Mouse (Mus musculus) CH12.LX (cell line): ENCODE measurements around the gene Gm20388.

Source experiments
- CHD2 ChIP-seq: IDR thresholded peaks from 2 replicates; pipeline ENCODE4 v1.6.1; 2011; ENCODE audit warnings: low read length, improper control_type of control experiment
- CTCF ChIP-seq, 2 experiments: IDR thresholded peaks in 1 of 2; conservative IDR thresholded peaks in 1 of 2; 2 replicates each; pipeline ENCODE4 v1.5.1; 2011 to 2012; ENCODE audit warnings: low read depth in 2 of 2, low read length in 2 of 2, improper control_type of control experiment in 1 of 2, inconsistent platforms in 1 of 2, mild to moderate bottlenecking in 1 of 2, moderate library complexity in 1 of 2
- E2F4 ChIP-seq: IDR thresholded peaks from 2 replicates; pipeline ENCODE4 v1.6.1; 2011; ENCODE audit warnings: low read depth, low read length, improper control_type of control experiment; ENCODE audit not compliant: insufficient replicate concordance
- ETS1 ChIP-seq: conservative IDR thresholded peaks from 2 replicates; pipeline ENCODE4 v1.6.1; 2012; ENCODE audit warnings: low read depth, mild to moderate bottlenecking, inconsistent platforms, low read length, improper control_type of control experiment, moderate library complexity
- MAFK ChIP-seq: IDR thresholded peaks from 2 replicates; pipeline ENCODE4 v1.6.1; 2011; ENCODE audit warnings: low read length, improper control_type of control experiment; ENCODE audit not compliant: insufficient replicate concordance
- NELFE ChIP-seq: IDR thresholded peaks from 2 replicates; pipeline ENCODE4 v1.6.1; 2011; ENCODE audit warnings: low read depth, low read length, improper control_type of control experiment
- POLR2A ChIP-seq: IDR thresholded peaks from 2 replicates; pipeline ENCODE4 v1.6.1; 2011; ENCODE audit warnings: low read depth, mild to moderate bottlenecking, improper control_type of control experiment, low read length
- POLR2AphosphoS2 ChIP-seq: IDR thresholded peaks from 2 replicates; pipeline ENCODE4 v1.6.1; 2011; ENCODE audit warnings: low read depth, low read length, improper control_type of control experiment
- RCOR1 ChIP-seq: conservative IDR thresholded peaks from 2 replicates; pipeline ENCODE4 v1.6.1; 2012; ENCODE audit warnings: low read depth, mild to moderate bottlenecking, inconsistent platforms, low read length, improper control_type of control experiment
- SIN3A ChIP-seq: IDR thresholded peaks from 2 replicates; pipeline ENCODE4 v1.6.1; 2012; ENCODE audit warnings: low read length, improper control_type of control experiment, inconsistent platforms
- TBP ChIP-seq: conservative IDR thresholded peaks from 2 replicates; pipeline ENCODE4 v1.6.1; 2011; ENCODE audit warnings: low read depth, low read length, improper control_type of control experiment

GRCm38 (mm10) chr8:120018379-120018778 is 107.7 kb downstream of the Gm20388 start:
- no peak for TF ChIP-seq CTCF (conservative IDR thresholded peaks at IDR 0.05 in 1 of 2, IDR thresholded peaks at IDR 0.05 in 1 of 2; ENCODE audit: low read depth in 2 of 2, low read length in 2 of 2)
- no peak for TF ChIP-seq TBP
- TF ChIP-seq POLR2A = no peak
- TF ChIP-seq NELFE = no peak
- TF ChIP-seq SIN3A = no peak
- no peak for TF ChIP-seq E2F4
- TF ChIP-seq ETS1 = no peak
- TF ChIP-seq MAFK = no peak
- no peak for TF ChIP-seq CHD2
- TF ChIP-seq RCOR1 = no peak
- TF ChIP-seq POLR2AphosphoS2 = no peak
